ENCODE assay signal across 12 mouse cellular contexts in the genomic region with DNA sequence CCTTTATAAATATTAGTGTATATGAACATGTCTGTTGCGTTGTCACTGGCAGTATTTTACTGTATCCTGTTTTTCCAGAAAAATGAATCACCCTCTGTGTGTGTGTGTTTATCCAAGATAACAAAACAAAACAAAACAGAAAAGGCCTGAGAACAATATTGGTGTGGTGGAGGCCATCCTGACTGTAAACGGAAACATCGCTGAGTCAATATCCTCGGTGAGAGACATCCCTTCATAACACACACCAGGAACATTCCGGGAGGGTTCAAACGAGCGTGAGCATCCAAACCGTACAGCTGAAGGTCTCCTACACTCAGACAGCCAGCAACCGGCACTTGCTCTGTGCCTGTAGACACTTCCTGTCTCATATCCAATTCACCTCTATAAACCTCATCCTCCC. TPM values are rescaled to one million over a fixed set of nuclear protein-coding genes. Genes with fewer than 3 reads are reported as not detected.
A peak's percentile ranks its signal among the peaks of the same experiment; 100 is the strongest.
DNase-seq lines count a peak whose midpoint lies in the region; ATAC-seq lines count a peak whose summit lies in the region.
"Had no signal": no experiment of that assay in that cellular context is flagged by ENCODE, and none has a peak within 500 bp of the region (broad histone marks: within the 10 kb centered on the region; RNA-seq: fewer than 3 reads in every experiment).

No protein-coding gene starts in this region.

- no peak for ATAC-seq in megakaryocyte, adult 5-6 weeks (ENCODE audit: poor library complexity, severe bottlenecking)
- ATAC-seq in cerebellum, adult (ENCODE audit: insufficient number of reproducible peaks, low FRiP score, low TSS enrichment) = no peak
- ATAC-seq in midbrain, embryonic 16.5 days = no peak
- ATAC-seq: forebrain, embryonic 16.5 days; intestine, postnatal 0 days had no signal

- intact Hi-C loops in heart, postnatal 10 days (cut with DNase I) = no loop called here

- peak overlapping the region; percentile 29 for H3K4me3 ChIP-seq in megakaryocyte, embryonic 14.5 days (replicated peaks)
- H3K4me3 ChIP-seq in midbrain, embryonic 16.5 days (ENCODE audit: low read depth, low read length) = no peak overlapping the region
- no peak overlapping the region for H3K4me3 ChIP-seq in forebrain, embryonic 10.5 days

- DNase-seq in heart, postnatal 10 days = peak; percentile 39 to 41
- peak; percentile 34 to 58 for DNase-seq in kidney, postnatal 36 days
- DNase-seq in forebrain, embryonic 10.5 days (ENCODE audit: extremely low spot score, low spot score) = no peak
- DNase-seq: cerebellum, adult 2 months; midbrain, embryonic 14.5 days; right cerebral cortex, postnatal 14 days had no signal

- H3K36me3 ChIP-seq in megakaryocyte, embryonic 14.5 days (replicated peaks; ENCODE audit: low read length) = no peaks in the 10 kb centered on the region
- H3K36me3 ChIP-seq in midbrain, embryonic 16.5 days (ENCODE audit: control insufficient read depth, insufficient read depth, low read length) = no peaks in the 10 kb centered on the region
- no peaks in the 10 kb centered on the region for H3K36me3 ChIP-seq in forebrain, embryonic 10.5 days (replicated peaks)

- no peak overlapping the region for H3K27ac ChIP-seq in midbrain, embryonic 16.5 days (ENCODE audit: low read length)
- no peak overlapping the region for H3K27ac ChIP-seq in forebrain, embryonic 10.5 days

- no peak overlapping the region for H3K9ac ChIP-seq in midbrain, embryonic 16.5 days (ENCODE audit: low read depth, low read length)

- H3K9me3 ChIP-seq in megakaryocyte, embryonic 14.5 days = no peaks in the 10 kb centered on the region
- H3K9me3 ChIP-seq in midbrain, embryonic 16.5 days (replicated peaks; ENCODE audit: control insufficient read depth, low read length, poor library complexity, severe bottlenecking) = no peaks in the 10 kb centered on the region
- no peaks in the 10 kb centered on the region for H3K9me3 ChIP-seq in forebrain, embryonic 10.5 days

- WGBS in midbrain, embryonic 16.5 days = 81% methylated on average over 9 of the region's 9 CpGs
- 87% methylated on average over 9 of the region's 9 CpGs for WGBS in forebrain, embryonic 10.5 days

- no peak overlapping the region for H3K4me2 ChIP-seq in midbrain, embryonic 16.5 days (ENCODE audit: low read length)

- peaks cover 6% of the 10 kb centered on the region; the same call in 1 of the 2 replicates for H3K4me1 ChIP-seq in megakaryocyte, embryonic 14.5 days
- H3K4me1 ChIP-seq in midbrain, embryonic 16.5 days (ENCODE audit: control insufficient read depth, insufficient read depth, low read length) = no peaks in the 10 kb centered on the region
- H3K4me1 ChIP-seq in forebrain, embryonic 10.5 days = peaks cover 19% of the 10 kb centered on the region

- peaks cover 4% of the 10 kb centered on the region for H3K27me3 ChIP-seq in megakaryocyte, embryonic 14.5 days (replicated peaks)
- no peaks in the 10 kb centered on the region for H3K27me3 ChIP-seq in midbrain, embryonic 16.5 days (ENCODE audit: control insufficient read depth, insufficient read depth, low read depth, low read length)
- no peaks in the 10 kb centered on the region for H3K27me3 ChIP-seq in forebrain, embryonic 10.5 days (ENCODE audit: poor library complexity, severe bottlenecking)

RNA-seq across cellular contexts. Expression of gene Wwtr1, which starts 31.6 kb away (rescaled TPM):
- polyA plus RNA-seq in megakaryocyte, embryonic 14.5 days (2012; ENCODE audit: insufficient read depth, low replicate concordance) = 0.17 TPM in 1 of 2 replicates, not detected in the other
- 0.05 and 0.13 TPM in 2 replicates for total RNA-seq in megakaryocyte, adult 5-6 weeks (2015)
- total RNA-seq in megakaryocyte, adult 5-6 weeks (2017) = not detected in 2 replicates
- 10 to 100 TPM; 81.0 to 83.0 TPM for total RNA-seq in heart, postnatal 10 days (2021)
- 5.8 and 6.4 TPM in 2 replicates for polyA plus RNA-seq in midbrain, embryonic 16.5 days (2015; fragmentation: Nextera tagmentation; extraction: Ambion mirVana)
- 10.6 and 11.3 TPM in 2 replicates for polyA plus RNA-seq in forebrain, embryonic 10.5 days (2016; fragmentation: Nextera tagmentation; extraction: Ambion mirVana)
